Mouse (Mus musculus) ES-Bruce4 (cell line): ENCODE results near the gene Ilvbl.

Source experiments
- CTCF ChIP-seq: IDR thresholded peaks from one replicate; pipeline ENCODE4 v1.8.1; 2011; ENCODE audit warnings: low read depth, low read length
- POLR2A ChIP-seq: IDR thresholded peaks from one replicate; pipeline ENCODE4 v1.8.1; 2011; ENCODE audit warnings: low read length; ENCODE audit not compliant: insufficient read depth

GRCm38 (mm10) chr10:78617974-78618373, 43.8 kb downstream of the Ilvbl start, which contains the start of gene Olfr1357:
- TF ChIP-seq CTCF = no peak
- TF ChIP-seq POLR2A = no peak
